Comparison of ENCODE assay signal across 9 mouse cellular contexts in the genomic region with DNA sequence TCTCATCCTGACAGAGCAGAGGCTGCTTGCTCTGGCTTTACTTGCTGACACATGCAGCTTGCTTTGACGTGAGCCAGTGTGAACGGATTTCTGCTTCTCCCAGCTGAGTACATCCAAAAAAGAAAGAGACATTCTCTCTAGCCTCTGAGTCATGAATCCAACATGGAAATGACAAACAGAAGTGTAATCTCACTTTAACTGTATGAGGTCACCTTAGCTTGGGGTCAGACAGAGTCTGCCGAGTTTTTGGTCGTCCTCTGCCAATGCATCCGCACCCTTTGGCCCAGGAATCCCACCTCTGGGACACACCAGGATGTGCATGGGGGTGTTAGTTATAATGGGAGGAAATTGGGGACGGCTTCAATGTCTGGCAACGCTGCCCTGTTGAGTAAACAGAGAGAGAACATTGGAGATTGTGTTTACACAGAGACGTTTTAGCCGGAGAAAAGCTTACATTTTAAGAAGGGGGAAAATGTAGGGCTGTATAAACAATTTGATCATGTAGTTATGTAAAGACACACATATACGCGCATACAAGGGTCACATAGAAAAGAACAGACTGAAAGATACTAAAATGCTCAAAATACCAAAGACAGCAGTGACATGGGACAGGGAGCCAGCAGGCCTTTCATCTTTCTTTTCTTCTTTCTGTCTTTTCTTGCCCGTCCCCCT. TPM values are rescaled to one million over a fixed set of nuclear protein-coding genes. Genes with fewer than 3 reads are reported as not detected.
A peak's percentile ranks its signal among the peaks of the same experiment; 100 is the strongest.
DNase-seq lines count a peak whose midpoint lies in the region; ATAC-seq and TF ChIP-seq lines count a peak whose summit lies in the region.
"Had no signal": no experiment of that assay in that cellular context is flagged by ENCODE, and none has a peak within 500 bp of the region (broad histone marks: within the 10 kb centered on the region; RNA-seq: fewer than 3 reads in every experiment).

No protein-coding gene starts in this region.

- peak; percentile 41; the same call in 1 of the 2 replicates for ATAC-seq in liver, postnatal 0 days
- no peak for ATAC-seq in liver, embryonic 12.5 days
- ATAC-seq in stomach, embryonic 16.5 days (ENCODE audit: insufficient read depth, low FRiP score) = peak; percentile 88

- no peak overlapping the region for H3K9ac ChIP-seq in liver, postnatal 0 days (replicated peaks)
- H3K9ac ChIP-seq in liver, embryonic 12.5 days = no peak overlapping the region
- H3K9ac ChIP-seq in stomach, embryonic 16.5 days (ENCODE audit: low read length) = peak overlapping the region; percentile 52; the same call in 1 of the 2 replicates

- no peaks in the 10 kb centered on the region for H3K27me3 ChIP-seq in liver, postnatal 0 days (ENCODE audit: insufficient read depth, low read length)
- peaks cover under 1% of the 10 kb centered on the region; the same call in 1 of the 2 replicates for H3K27me3 ChIP-seq in liver, embryonic 12.5 days (replicated peaks)
- H3K27me3 ChIP-seq in stomach, embryonic 16.5 days (ENCODE audit: control insufficient read depth, insufficient read depth, low read length) = no peaks in the 10 kb centered on the region

- H3K36me3 ChIP-seq in liver, postnatal 0 days (replicated peaks; ENCODE audit: insufficient read depth, low read length) = no peaks in the 10 kb centered on the region
- no peaks in the 10 kb centered on the region for H3K36me3 ChIP-seq in liver, embryonic 12.5 days
- no peaks in the 10 kb centered on the region for H3K36me3 ChIP-seq in stomach, embryonic 16.5 days (ENCODE audit: control insufficient read depth, insufficient read depth, low read length)

- no peak for TF ChIP-seq EP300 in liver, postnatal 0 days (IDR thresholded peaks at IDR 0.05; ENCODE audit: low read depth)

- H3K9me3 ChIP-seq in liver, postnatal 0 days (ENCODE audit: low read length) = no peaks in the 10 kb centered on the region; the same call in 1 of the 2 replicates
- H3K9me3 ChIP-seq in liver, embryonic 12.5 days (replicated peaks) = no peaks in the 10 kb centered on the region
- H3K9me3 ChIP-seq in stomach, embryonic 16.5 days (replicated peaks; ENCODE audit: control insufficient read depth, low read length) = 0 out of 2 replicates have a peak, but pooled peaks cover 2% of the 10 kb centered on the region

- H3K4me2 ChIP-seq in liver, postnatal 0 days (ENCODE audit: low read depth, low read length) = no peak overlapping the region
- H3K4me2 ChIP-seq in liver, embryonic 12.5 days = no peak overlapping the region
- peak overlapping the region; percentile 45 for H3K4me2 ChIP-seq in stomach, embryonic 16.5 days (ENCODE audit: low read depth, low read length)

- no peak for DNase-seq in liver, postnatal 0 days
- DNase-seq in gastrocnemius, adult 18-20 months (ENCODE audit: low spot score) = peak; percentile 80
- DNase-seq in heart, postnatal 4 days = peak; percentile 74
- no peak for DNase-seq in yolk sac, embryonic 10.5 days (ENCODE audit: low spot score)
- DNase-seq in layer of hippocampus, postnatal 10 days (ENCODE audit: low spot score in 2 of 2) = no peak
- no peak for DNase-seq in cerebellum, postnatal 36 days
- DNase-seq: cerebellum, adult 8-10 months had no signal

- H3K27ac ChIP-seq in liver, postnatal 0 days (ENCODE audit: low read depth) = no peak overlapping the region; the same call in 1 of the 2 replicates
- no peak overlapping the region for H3K27ac ChIP-seq in liver, embryonic 12.5 days
- H3K27ac ChIP-seq in stomach, embryonic 16.5 days (ENCODE audit: low read length) = peak overlapping the region; percentile 97

- H3K4me3 ChIP-seq in liver, postnatal 0 days (ENCODE audit: low read depth, low read length) = no peak overlapping the region
- no peak overlapping the region for H3K4me3 ChIP-seq in liver, embryonic 12.5 days
- H3K4me3 ChIP-seq in stomach, embryonic 16.5 days (replicated peaks; ENCODE audit: low read length) = peak overlapping the region; percentile 21

- H3K4me1 ChIP-seq in liver, postnatal 0 days (ENCODE audit: insufficient read depth) = no peaks in the 10 kb centered on the region
- no peaks in the 10 kb centered on the region for H3K4me1 ChIP-seq in liver, embryonic 12.5 days
- peaks cover 13% of the 10 kb centered on the region; the same call in 1 of the 2 replicates for H3K4me1 ChIP-seq in stomach, embryonic 16.5 days (ENCODE audit: control insufficient read depth, insufficient read depth, low read length)

- TF ChIP-seq CTCF in liver, postnatal 0 days (IDR thresholded peaks at IDR 0.05; ENCODE audit: low read depth) = no peak

- WGBS in liver, postnatal 0 days (ENCODE audit: insufficient replicate concordance) = 36% methylated on average over 12 of the region's 12 CpGs
- WGBS in liver, embryonic 12.5 days (ENCODE audit: insufficient replicate concordance) = 50% methylated on average over 12 of the region's 12 CpGs
- WGBS in stomach, embryonic 16.5 days = 10% methylated on average over 12 of the region's 12 CpGs

RNA-seq across cellular contexts. Expression of a gene that starts 33.7 kb away (rescaled TPM):
- 1.1 and 1.2 TPM in 2 replicates for polyA plus RNA-seq in liver, postnatal 0 days (2015; fragmentation: Nextera tagmentation; extraction: Ambion mirVana)
- polyA plus RNA-seq in liver, embryonic 12.5 days (2016; fragmentation: Nextera tagmentation; extraction: Ambion mirVana) = 3.9 and 4.0 TPM in 2 replicates
- 1 to 10 TPM; 2.2 to 2.8 TPM for total RNA-seq in gastrocnemius, adult 18-20 months (2021)
- 10 to 100 TPM; 11.5 to 12.1 TPM for total RNA-seq in heart, postnatal 4 days (2021)
- polyA plus RNA-seq in stomach, embryonic 16.5 days (2015; fragmentation: Nextera tagmentation; extraction: Ambion mirVana) = 13.7 and 15.8 TPM in 2 replicates
- total RNA-seq in layer of hippocampus, postnatal 10 days (2021) = 100 to 1,000 TPM; 126 to 127 TPM

RNA-seq across cellular contexts. Expression of a gene that starts 45.6 kb away (rescaled TPM):
- polyA plus RNA-seq in liver, postnatal 0 days (2015; fragmentation: Nextera tagmentation; extraction: Ambion mirVana) = 7.2 and 9.2 TPM in 2 replicates
- polyA plus RNA-seq in liver, embryonic 12.5 days (2016; fragmentation: Nextera tagmentation; extraction: Ambion mirVana) = 5.7 TPM in 2 replicates
- total RNA-seq in gastrocnemius, adult 18-20 months (2021) = 10 to 100 TPM; 55.8 to 66.9 TPM
- 100 to 1,000 TPM; 238 to 255 TPM for total RNA-seq in heart, postnatal 4 days (2021)
- 170 and 202 TPM in 2 replicates for polyA plus RNA-seq in stomach, embryonic 16.5 days (2015; fragmentation: Nextera tagmentation; extraction: Ambion mirVana)
- 10 to 100 TPM; 49.9 to 59.2 TPM for total RNA-seq in layer of hippocampus, postnatal 10 days (2021)

RNA-seq across cellular contexts. Expression of a gene that starts 59.1 kb away (rescaled TPM):
- polyA plus RNA-seq in liver, postnatal 0 days (2015; fragmentation: Nextera tagmentation; extraction: Ambion mirVana) = 20.1 and 23.5 TPM in 2 replicates
- polyA plus RNA-seq in liver, embryonic 12.5 days (2016; fragmentation: Nextera tagmentation; extraction: Ambion mirVana) = 14.2 and 15.7 TPM in 2 replicates
- 1 to 10 TPM; 2.6 to 2.9 TPM for total RNA-seq in gastrocnemius, adult 18-20 months (2021)
- 10 to 100 TPM; 10.2 to 11.2 TPM for total RNA-seq in heart, postnatal 4 days (2021)
- polyA plus RNA-seq in stomach, embryonic 16.5 days (2015; fragmentation: Nextera tagmentation; extraction: Ambion mirVana) = 26.4 TPM in 2 replicates
- 10 to 100 TPM; 26.9 to 29.5 TPM for total RNA-seq in layer of hippocampus, postnatal 10 days (2021)

Comparison
In these comparisons a context has a peak if more than half of its experiments do, and no peak if none do; other contexts are left out.
1. DNase-seq: peak in gastrocnemius, adult 18-20 months (single experiment) and heart, postnatal 4 days (single experiment); none in liver, postnatal 0 days (single experiment), yolk sac, embryonic 10.5 days (single experiment), layer of hippocampus, postnatal 10 days (0 of 2) and cerebellum, postnatal 36 days (0 of 2).
2. RNA of a gene that starts 33.7 kb away (total RNA-seq): 126 to 127 TPM in layer of hippocampus, postnatal 10 days; 11.5 to 12.1 TPM in heart, postnatal 4 days and 2.2 to 2.8 TPM in gastrocnemius, adult 18-20 months; every median in the first group is over 4 times any median in the second.